Mouse (Mus musculus): ENCODE measurements around the gene Peli3. TPM values are rescaled to one million over a fixed set of nuclear protein-coding genes. Genes with fewer than 3 reads are reported as not detected.

Peli3 gene
- total and polyA plus RNA-seq, 3 experiments: 0.08 to 0.33 TPM; not detected in 1

DNA sequence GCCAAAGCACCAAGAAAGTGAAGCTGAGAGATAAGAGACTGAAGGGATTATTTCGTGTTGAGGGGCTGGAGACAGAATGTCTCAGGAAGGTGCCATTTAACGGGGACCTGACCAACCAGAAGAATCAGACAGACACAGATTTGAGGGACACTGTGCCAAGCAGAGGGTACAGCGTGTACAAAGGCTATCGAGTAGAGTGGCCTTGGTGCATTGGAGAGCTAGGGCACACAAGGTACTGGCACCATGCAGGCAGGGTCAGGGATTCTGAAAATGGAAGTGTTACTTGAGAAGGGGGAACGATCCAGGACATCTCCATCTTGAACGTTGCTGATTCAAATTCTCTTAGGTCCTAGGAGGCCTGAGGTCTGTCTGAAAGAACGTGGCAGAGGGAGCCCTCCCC lies 33.6 kb downstream of the Peli3 start:
- Histone ChIP-seq H3K4me1 (ENCODE audit: control insufficient read depth in 1 of 2, insufficient read depth in 2 of 2, low read length in 2 of 2) (no peaks in the 10 kb centered on the region), H3K36me3 (ENCODE audit: control insufficient read depth in 1 of 2, insufficient read depth in 2 of 2, low read length in 2 of 2) (no peaks in the 10 kb centered on the region), H3K9ac (ENCODE audit: control insufficient read depth, low read depth, low read length, poor library complexity, severe bottlenecking) (no peak overlapping the region), H3K27me3 (ENCODE audit: control insufficient read depth in 1 of 2, insufficient read depth in 2 of 2, low read length in 2 of 2) (no peaks in the 10 kb centered on the region), H3K79me2 (ENCODE audit: control insufficient read depth, insufficient read depth, low read length, poor library complexity) (no peaks in the 10 kb centered on the region), H3K4me3 (ENCODE audit: control insufficient read depth in 1 of 2, insufficient read depth in 1 of 2, low read depth in 2 of 2, low read length in 2 of 2) (no peak overlapping the region), H3K9me3 (replicated peaks; ENCODE audit: insufficient read depth, low read length) (no peaks in the 10 kb centered on the region), H3K27ac (ENCODE audit: control insufficient read depth, low read depth, low read length) (no peak overlapping the region)
- TF ChIP-seq USF2 (IDR thresholded peaks at IDR 0.05; ENCODE audit: borderline replicate concordance in 1 of 2, insufficient read depth in 1 of 2, low read depth in 1 of 2, low read length in 2 of 2) (no peak), E2F4 (IDR thresholded peaks at IDR 0.05; ENCODE audit: borderline replicate concordance, low read depth, low read length) (no peak), ZMIZ1 (IDR thresholded peaks at IDR 0.05; ENCODE audit: low read depth, low read length) (no peak), MAFK (IDR thresholded peaks at IDR 0.05; ENCODE audit: borderline replicate concordance, low read depth, low read length) (no peak), CHD2 (IDR thresholded peaks at IDR 0.05; ENCODE audit: low read length) (no peak)
- DNase-seq (ENCODE audit: low read depth, low spot score): no peak

DNA sequence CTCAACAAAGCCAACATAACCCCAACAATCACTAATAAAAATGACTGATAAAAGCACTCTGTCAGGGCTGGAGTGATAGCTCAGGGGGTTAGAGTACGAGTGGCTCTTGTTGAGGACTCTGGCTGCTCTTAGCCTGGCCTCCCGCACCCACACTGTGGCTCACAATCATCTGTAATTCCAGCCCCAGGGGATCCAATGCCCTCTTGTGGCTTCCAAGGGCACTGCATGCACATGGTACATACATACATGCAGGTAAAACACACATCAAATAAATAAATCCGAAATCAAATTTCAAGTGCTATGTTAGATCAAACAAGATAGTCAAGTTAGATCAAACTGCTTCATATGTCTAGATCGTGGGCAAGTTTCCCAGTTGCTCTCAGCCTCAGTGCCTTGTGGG lies 34.8 kb downstream of the Peli3 start:
- no peak overlapping the region for H3K4me3 ChIP-seq (ENCODE audit: control insufficient read depth in 1 of 2, insufficient read depth in 1 of 2, low read depth in 2 of 2, low read length in 2 of 2)
- no peak overlapping the region for H3K27ac ChIP-seq (ENCODE audit: control insufficient read depth, low read depth, low read length)
- H3K9me3 ChIP-seq (replicated peaks; ENCODE audit: insufficient read depth, low read length): no peaks in the 10 kb centered on the region
- H3K4me1 ChIP-seq (ENCODE audit: control insufficient read depth in 1 of 2, insufficient read depth in 2 of 2, low read length in 2 of 2): no peaks in the 10 kb centered on the region
- H3K9ac ChIP-seq (ENCODE audit: control insufficient read depth, low read depth, low read length, poor library complexity, severe bottlenecking): no peak overlapping the region
- H3K36me3 ChIP-seq (ENCODE audit: control insufficient read depth in 1 of 2, insufficient read depth in 2 of 2, low read length in 2 of 2): no peaks in the 10 kb centered on the region
- DNase-seq (ENCODE audit: low read depth, low spot score): peak; percentile 68
- H3K79me2 ChIP-seq (ENCODE audit: control insufficient read depth, insufficient read depth, low read length, poor library complexity): no peaks in the 10 kb centered on the region
- H3K27me3 ChIP-seq (ENCODE audit: control insufficient read depth in 1 of 2, insufficient read depth in 2 of 2, low read length in 2 of 2): no peaks in the 10 kb centered on the region
- TF ChIP-seq MEF2A (IDR thresholded peaks at IDR 0.05; ENCODE audit: extremely low read depth, insufficient replicate concordance, low read depth, low read length, poor library complexity, severe bottlenecking) (no peak), KAT2A (conservative IDR thresholded peaks at IDR 0.05; ENCODE audit: low read depth, low read length) (no peak), NELFE (IDR thresholded peaks at IDR 0.05; ENCODE audit: low read depth, low read length) (no peak), POLR2AphosphoS5 (IDR thresholded peaks at IDR 0.05; ENCODE audit: borderline replicate concordance, low read depth, low read length) (no peak), MAX (IDR thresholded peaks at IDR 0.05; ENCODE audit: low read length) (no peak), CTCF (IDR thresholded peaks at IDR 0.05 in 2 of 3, conservative IDR thresholded peaks at IDR 0.05 in 1 of 3; ENCODE audit: control insufficient read depth in 1 of 3, insufficient read depth in 1 of 3, low read depth in 2 of 3, low read length in 3 of 3, poor library complexity in 1 of 3, severe bottlenecking in 1 of 3) (peak; percentile 71 to 90 (median 82)), GATA1 (IDR thresholded peaks at IDR 0.05; ENCODE audit: low read depth, low read length) (no peak), USF1 (IDR thresholded peaks at IDR 0.05; ENCODE audit: low read depth, low read length) (no peak), MYB (IDR thresholded peaks at IDR 0.05; ENCODE audit: low read depth, low read length) (no peak), BHLHE40 (IDR thresholded peaks at IDR 0.05; ENCODE audit: borderline replicate concordance, low read depth, low read length) (no peak), POLR2AphosphoS2 (IDR thresholded peaks at IDR 0.05; ENCODE audit: low read length) (no peak), ELF1 (IDR thresholded peaks at IDR 0.05; ENCODE audit: low read depth, low read length) (no peak), SMC3 (IDR thresholded peaks at IDR 0.05; ENCODE audit: low read depth, low read length) (peak; percentile 85), MYC (IDR thresholded peaks at IDR 0.05; ENCODE audit: low read depth, low read length) (no peak), MAZ (IDR thresholded peaks at IDR 0.05; ENCODE audit: low read depth, low read length) (no peak), ZC3H11A (IDR thresholded peaks at IDR 0.05; ENCODE audit: low read depth, low read length) (peak; percentile 38; the same call in 1 of the 2 replicates), E2F4 (IDR thresholded peaks at IDR 0.05; ENCODE audit: borderline replicate concordance, low read depth, low read length) (no peak), ZMIZ1 (IDR thresholded peaks at IDR 0.05; ENCODE audit: low read depth, low read length) (no peak), MXI1 (IDR thresholded peaks at IDR 0.05; ENCODE audit: low read depth, low read length) (no peak), USF2 (IDR thresholded peaks at IDR 0.05; ENCODE audit: borderline replicate concordance in 1 of 2, insufficient read depth in 1 of 2, low read depth in 1 of 2, low read length in 2 of 2) (no peak), GABPA (IDR thresholded peaks at IDR 0.05; ENCODE audit: low read depth, low read length) (no peak), ETS1 (IDR thresholded peaks at IDR 0.05; ENCODE audit: low read depth, low read length) (no peak), CHD1 (IDR thresholded peaks at IDR 0.05; ENCODE audit: low read depth, low read length) (no peak), RAD21 (IDR thresholded peaks at IDR 0.05; ENCODE audit: low read depth, low read length) (peak; percentile 62), HCFC1 (IDR thresholded peaks at IDR 0.05; ENCODE audit: low read depth, low read length) (no peak), POLR2A (IDR thresholded peaks at IDR 0.05; ENCODE audit: control insufficient read depth in 1 of 2, insufficient read depth in 1 of 2, low read depth in 1 of 2, low read length in 2 of 2, poor library complexity in 1 of 2) (no peak), MAFK (IDR thresholded peaks at IDR 0.05; ENCODE audit: borderline replicate concordance, low read depth, low read length) (no peak), TAL1 (IDR thresholded peaks at IDR 0.05; ENCODE audit: low read length) (no peak), EP300 (IDR thresholded peaks at IDR 0.05; ENCODE audit: low read depth in 1 of 2, low read length in 2 of 2) (no peak), ZKSCAN1 (IDR thresholded peaks at IDR 0.05; ENCODE audit: low read depth, low read length) (no peak), UBTF (IDR thresholded peaks at IDR 0.05; ENCODE audit: borderline replicate concordance, insufficient read depth, low read depth, low read length) (no peak)

Measured in MEL (cell line).